Mouse (Mus musculus): ENCODE results near the gene Smim13.

- TF ChIP-seq POLR2A (IDR thresholded peaks at IDR 0.05; ENCODE audit: extremely low read depth, insufficient read depth, low read length) (no peak), CTCF (IDR thresholded peaks at IDR 0.05; ENCODE audit: low read depth, low read length) (no peak)
Measured at GRCm38 (mm10) chr13:41298996-41299395, 49.4 kb downstream of the Smim13 start.

Data from liver, adult 2 months (tissue).